Mouse (Mus musculus): ENCODE measurements around the gene Lmtk3.

The Lmtk3 gene

GRCm38 (mm10) chr7:45853089-45853488, 69.6 kb downstream of the Lmtk3 start:
- in situ Hi-C loops (cut with MboI, MseI) = no loop called here

Data from T-helper 1 cell (primary cell).